Mouse (Mus musculus) layer of hippocampus, adult 2 months (tissue): ENCODE results near the gene Rapgef5. TPM values are rescaled to one million over a fixed set of nuclear protein-coding genes. Genes with fewer than 3 reads are reported as not detected.

Experiments
- DNase-seq, 2 experiments: peaks; one replicate each; pipeline ENCODE4 v3.0.0; 2022; ENCODE audit warnings: low spot score in 2 of 2
- H3K27ac ChIP-seq: fragments of 200-600 bp; 2 replicates; pipeline ENCODE4 v1.8.1; 2022
- H3K4me3 ChIP-seq: fragments of 200-600 bp; 2 replicates; pipeline ENCODE4 v1.8.1; 2022; ENCODE audit warnings: mild to moderate bottlenecking
- CTCF ChIP-seq: fragments of 200-600 bp; conservative IDR thresholded peaks from 2 replicates; pipeline ENCODE4 v1.8.1; 2022; ENCODE audit warnings: antibody characterized with exemption, mild to moderate bottlenecking, moderate library complexity
- total RNA-seq, 2 experiments: library from RNA; stranded (reverse); gene quantifications; 2 replicates each; pipeline ENCODE4 v1.2.3; 2021

Rapgef5 gene
- total RNA-seq, 2 experiments from 2014 or later: 202 to 211 TPM

- no peak overlapping the region; the same call in 1 of the 2 replicates for H3K27ac ChIP-seq
- H3K4me3 ChIP-seq: no peak overlapping the region
- no peak for DNase-seq
- no peak for TF ChIP-seq CTCF
Measured at GRCm38 (mm10) chr12:117673188-117673587, 156.9 kb downstream of the Rapgef5 start.

- DNase-seq: no peak
- peak overlapping the region; percentile 18; the same call in 1 of the 2 replicates for H3K27ac ChIP-seq
- no peak overlapping the region for H3K4me3 ChIP-seq
- TF ChIP-seq CTCF: no peak
Measured at GRCm38 (mm10) chr12:117674511-117674910, 158.2 kb downstream of the Rapgef5 start.

GRCm38 (mm10) chr12:117676265-117676664, 160.0 kb downstream of the Rapgef5 start:
- no peak for TF ChIP-seq CTCF
- no peak for DNase-seq
- H3K4me3 ChIP-seq: no peak overlapping the region
- H3K27ac ChIP-seq: no peak overlapping the region

GRCm38 (mm10) chr12:117678916-117679315, 162.6 kb downstream of the Rapgef5 start:
- no peak for TF ChIP-seq CTCF
- H3K27ac ChIP-seq: no peak overlapping the region

GRCm38 (mm10) chr12:117679795-117680194, 163.5 kb downstream of the Rapgef5 start:
- H3K4me3 ChIP-seq: no peak overlapping the region
- DNase-seq: no peak
- TF ChIP-seq CTCF: no peak
- H3K27ac ChIP-seq: no peak overlapping the region; the same call in 1 of the 2 replicates

More at GRCm38 (mm10) chr12:117678916-117679315, 162.6 kb downstream of the Rapgef5 start:
- H3K4me3 ChIP-seq: no peak overlapping the region
- DNase-seq: no peak

- Histone ChIP-seq H3K27ac (no peak overlapping the region), H3K4me3 (no peak overlapping the region)
- no peak for TF ChIP-seq CTCF
- DNase-seq: no peak
Measured at GRCm38 (mm10) chr12:117681273-117681672, 165.0 kb downstream of the Rapgef5 start.

- Histone ChIP-seq H3K27ac (no peak overlapping the region), H3K4me3 (no peak overlapping the region)
- DNase-seq: no peak
- no peak for TF ChIP-seq CTCF
Measured at GRCm38 (mm10) chr12:117683377-117683776, 167.1 kb downstream of the Rapgef5 start.

- Histone ChIP-seq H3K4me3 (no peak overlapping the region), H3K27ac (no peak overlapping the region)
- DNase-seq: no peak
- no peak for TF ChIP-seq CTCF
Measured at GRCm38 (mm10) chr12:117683984-117684383, 167.7 kb downstream of the Rapgef5 start.

- H3K4me3 ChIP-seq: no peak overlapping the region
- no peak for DNase-seq
- no peak overlapping the region for H3K27ac ChIP-seq
- no peak for TF ChIP-seq CTCF
Measured at GRCm38 (mm10) chr12:117684788-117685187, 168.5 kb downstream of the Rapgef5 start.

GRCm38 (mm10) chr12:117685336-117685735, 169.1 kb downstream of the Rapgef5 start:
- TF ChIP-seq CTCF: no peak
- no peak overlapping the region for H3K27ac ChIP-seq
- no peak overlapping the region for H3K4me3 ChIP-seq
- no peak for DNase-seq

- no peak overlapping the region for H3K27ac ChIP-seq
- H3K4me3 ChIP-seq: no peak overlapping the region
- no peak for DNase-seq
- no peak for TF ChIP-seq CTCF
Measured at GRCm38 (mm10) chr12:117686732-117687131, 170.5 kb downstream of the Rapgef5 start.

- TF ChIP-seq CTCF: no peak
- peak overlapping the region; percentile 96 for H3K27ac ChIP-seq
- peak; percentile 72 for DNase-seq
- H3K4me3 ChIP-seq: peak overlapping the region; percentile 65
Measured at GRCm38 (mm10) chr12:117688655-117689548, 172.6 kb downstream of the Rapgef5 start.

GRCm38 (mm10) chr12:117691336-117691735, 175.1 kb downstream of the Rapgef5 start:
- Histone ChIP-seq H3K4me3 (peak overlapping the region; percentile 65), H3K27ac (peak overlapping the region; percentile 96)
- TF ChIP-seq CTCF: no peak
- no peak for DNase-seq

- no peak for DNase-seq
- no peak for TF ChIP-seq CTCF
- Histone ChIP-seq H3K4me3 (peak overlapping the region; percentile 65), H3K27ac (peak overlapping the region; percentile 36; the same call in 1 of the 2 replicates)
Measured at GRCm38 (mm10) chr12:117692775-117693174, 176.5 kb downstream of the Rapgef5 start.
